Mouse (Mus musculus) E14TG2a.4 (cell line): Measurements from ENCODE around the gene Shroom3.

Experiments
- CTCF ChIP-seq: conservative IDR thresholded peaks from 2 replicates; pipeline ENCODE4 v1.5.1; 2014; ENCODE audit warnings: low read length
- NANOG ChIP-seq: IDR thresholded peaks from 2 replicates; pipeline ENCODE4 v1.6.1; 2014; ENCODE audit warnings: borderline replicate concordance, low read length, mixed read lengths
- POU5F1 ChIP-seq: IDR thresholded peaks from 2 replicates; pipeline ENCODE4 v1.6.1; 2014; ENCODE audit warnings: low read length, borderline replicate concordance

- TF ChIP-seq CTCF (no peak), NANOG (no peak), POU5F1 (no peak)
Observed at GRCm38 (mm10) chr5:92933010-92933409, 249.8 kb downstream of the Shroom3 start.
